Mouse (Mus musculus): Measurements from ENCODE around the gene Ctbp2. TPM values are rescaled to one million over a fixed set of nuclear protein-coding genes. Genes with fewer than 3 reads are reported as not detected.

Ctbp2 gene
- polyA plus RNA-seq, 1 experiment from 2014 or later, result 82.8 TPM

GRCm38 (mm10) chr7:132998639-132999038 is 125.5 kb downstream of the Ctbp2 start:
- DNase-seq (ENCODE audit: low read depth, low spot score), result no peak
- ATAC-seq, result peak; percentile 54
- CTCF ChIA-PET, result no interaction called here
- POLR2A ChIA-PET, result interaction anchor here (0.6 kb wide), 1 partner anchor 428 kb away, joined by 4 read pairs; no protein-coding TSS in a partner anchor
- no peaks in the 10 kb centered on the region for H3K27me3 ChIP-seq
- no peak for TF ChIP-seq CTCF (IDR thresholded peaks at IDR 0.05)
- in situ Hi-C loops (cut with MboI; ENCODE audit: low pct_unique_long_range_greater_than_20kb), result loop anchor here (5.0 kb wide), 1 partner anchor 346 kb away; no protein-coding TSS in a partner anchor

GRCm38 (mm10) chr7:132996391-132996790 is 127.8 kb downstream of the Ctbp2 start:
- no peaks in the 10 kb centered on the region for H3K27me3 ChIP-seq
- ATAC-seq (peak; percentile 55), DNase-seq (ENCODE audit: low read depth, low spot score) (no peak)
- in situ Hi-C loops (cut with MboI; ENCODE audit: low pct_unique_long_range_greater_than_20kb), result loop anchor here (5.0 kb wide), 1 partner anchor 344 kb away; no protein-coding TSS in a partner anchor
- ChIA-PET POLR2A (no interaction called here), CTCF (interaction anchor here (1.1 to 1.7 kb wide), 3 partner anchors 10 to 16 kb away, joined by 3 to 5 read pairs (median 3); no protein-coding TSS in a partner anchor)
- TF ChIP-seq CTCF (IDR thresholded peaks at IDR 0.05), result peak; percentile 63

GRCm38 (mm10) chr7:132994628-132995191 is 129.4 kb downstream of the Ctbp2 start:
- TF ChIP-seq CTCF (IDR thresholded peaks at IDR 0.05), result no peak
- no peak for DNase-seq (ENCODE audit: low read depth, low spot score)
- POLR2A ChIA-PET, result no interaction called here

GRCm38 (mm10) chr7:132994120-132994519 is 130.0 kb downstream of the Ctbp2 start:
- no peaks in the 10 kb centered on the region for H3K27me3 ChIP-seq
- POLR2A ChIA-PET, result no interaction called here
- ATAC-seq (no peak), DNase-seq (ENCODE audit: low read depth, low spot score) (no peak)
- peak; percentile 30 for TF ChIP-seq CTCF (IDR thresholded peaks at IDR 0.05)
- in situ Hi-C loops (cut with MboI; ENCODE audit: low pct_unique_long_range_greater_than_20kb), result no loop called here
- CTCF ChIA-PET, result interaction anchor here (1.0 kb wide), 1 partner anchor 9 kb away, joined by 3 read pairs; no protein-coding TSS in a partner anchor

More at GRCm38 (mm10) chr7:132994628-132995191, 129.4 kb downstream of the Ctbp2 start:
- no peaks in the 10 kb centered on the region for H3K27me3 ChIP-seq
- in situ Hi-C loops (cut with MboI; ENCODE audit: low pct_unique_long_range_greater_than_20kb), result loop anchor here (5.0 kb wide), 1 partner anchor 342 kb away; no protein-coding TSS in a partner anchor
- CTCF ChIA-PET, result no interaction called here
- no peak for ATAC-seq

GRCm38 (mm10) chr7:132992967-132993615 is 131.1 kb downstream of the Ctbp2 start:
- CTCF ChIA-PET, result interaction anchor here (1.0 kb wide), 1 partner anchor 10 kb away, joined by 3 read pairs; no protein-coding TSS in a partner anchor
- POLR2A ChIA-PET, result interaction anchor here (0.7 kb wide), 1 partner anchor 20 kb away, joined by 5 read pairs; no protein-coding TSS in a partner anchor
- H3K27me3 ChIP-seq, result no peaks in the 10 kb centered on the region
- ATAC-seq (no peak), DNase-seq (ENCODE audit: low read depth, low spot score) (no peak)
- in situ Hi-C loops (cut with MboI; ENCODE audit: low pct_unique_long_range_greater_than_20kb), result no loop called here
- TF ChIP-seq CTCF (IDR thresholded peaks at IDR 0.05), result no peak

- CTCF ChIA-PET, result interaction anchor here (0.6 to 1.9 kb wide), 3 partner anchors 12 to 646 kb away, joined by 3 to 4 read pairs (median 3); no protein-coding TSS in a partner anchor
Observed at GRCm38 (mm10) chr7:132991240-132991900, 132.8 kb downstream of the Ctbp2 start.

GRCm38 (mm10) chr7:132989839-132990238 is 134.3 kb downstream of the Ctbp2 start:
- in situ Hi-C loops (cut with MboI; ENCODE audit: low pct_unique_long_range_greater_than_20kb), result no loop called here
- H3K27me3 ChIP-seq, result no peaks in the 10 kb centered on the region
- no peak for TF ChIP-seq CTCF (IDR thresholded peaks at IDR 0.05)
- POLR2A ChIA-PET, result interaction anchor here (0.6 to 0.9 kb wide), 2 partner anchors 10 to 14 kb away, joined by 3 to 6 read pairs; no protein-coding TSS in a partner anchor
- DNase-seq (ENCODE audit: low read depth, low spot score), result no peak
- CTCF ChIA-PET, result interaction anchor here (0.9 kb wide), 1 partner anchor 38 kb away, joined by 3 read pairs; no protein-coding TSS in a partner anchor
- ATAC-seq, result no peak

More at GRCm38 (mm10) chr7:132991240-132991900, 132.8 kb downstream of the Ctbp2 start:
- DNase-seq (ENCODE audit: low read depth, low spot score) (no peak), ATAC-seq (no peak)
- no peaks in the 10 kb centered on the region for H3K27me3 ChIP-seq
- TF ChIP-seq CTCF (IDR thresholded peaks at IDR 0.05), result no peak
- in situ Hi-C loops (cut with MboI; ENCODE audit: low pct_unique_long_range_greater_than_20kb), result no loop called here
- POLR2A ChIA-PET, result no interaction called here

GRCm38 (mm10) chr7:132982639-132983038 is 141.5 kb downstream of the Ctbp2 start:
- CTCF ChIA-PET, result no interaction called here
- POLR2A ChIA-PET, result no interaction called here
- no peak for TF ChIP-seq CTCF (IDR thresholded peaks at IDR 0.05)
- ATAC-seq, result peak; percentile 17
- H3K27me3 ChIP-seq, result no peaks in the 10 kb centered on the region
- in situ Hi-C loops (cut with MboI; ENCODE audit: low pct_unique_long_range_greater_than_20kb), result no loop called here
- no peak for DNase-seq (ENCODE audit: low read depth, low spot score)

- no peak for TF ChIP-seq CTCF (IDR thresholded peaks at IDR 0.05)
- DNase-seq (ENCODE audit: low read depth, low spot score) (no peak), ATAC-seq (no peak)
- H3K27me3 ChIP-seq, result no peaks in the 10 kb centered on the region
- CTCF ChIA-PET, result no interaction called here
- POLR2A ChIA-PET, result no interaction called here
- in situ Hi-C loops (cut with MboI; ENCODE audit: low pct_unique_long_range_greater_than_20kb), result no loop called here
Observed at GRCm38 (mm10) chr7:132977981-132978380, 146.2 kb downstream of the Ctbp2 start.

GRCm38 (mm10) chr7:132976079-132976478 is 148.1 kb downstream of the Ctbp2 start:
- peak; percentile 80 for ATAC-seq
- no peaks in the 10 kb centered on the region for H3K27me3 ChIP-seq
- in situ Hi-C loops (cut with MboI; ENCODE audit: low pct_unique_long_range_greater_than_20kb), result no loop called here
- TF ChIP-seq CTCF (IDR thresholded peaks at IDR 0.05), result no peak
- CTCF ChIA-PET, result interaction anchor here (1.1 to 1.6 kb wide), 2 partner anchors 24 to 27 kb away, joined by 3 to 4 read pairs; no protein-coding TSS in a partner anchor
- POLR2A ChIA-PET, result interaction anchor here (0.5 to 1.0 kb wide), 2 partner anchors 14 to 143 kb away, joined by 5 to 6 read pairs; no protein-coding TSS in a partner anchor
- DNase-seq (ENCODE audit: low read depth, low spot score), result peak; percentile 31

All from Patski (cell line).